ENCODE assay signal across 8 mouse cellular contexts in the genomic region with DNA sequence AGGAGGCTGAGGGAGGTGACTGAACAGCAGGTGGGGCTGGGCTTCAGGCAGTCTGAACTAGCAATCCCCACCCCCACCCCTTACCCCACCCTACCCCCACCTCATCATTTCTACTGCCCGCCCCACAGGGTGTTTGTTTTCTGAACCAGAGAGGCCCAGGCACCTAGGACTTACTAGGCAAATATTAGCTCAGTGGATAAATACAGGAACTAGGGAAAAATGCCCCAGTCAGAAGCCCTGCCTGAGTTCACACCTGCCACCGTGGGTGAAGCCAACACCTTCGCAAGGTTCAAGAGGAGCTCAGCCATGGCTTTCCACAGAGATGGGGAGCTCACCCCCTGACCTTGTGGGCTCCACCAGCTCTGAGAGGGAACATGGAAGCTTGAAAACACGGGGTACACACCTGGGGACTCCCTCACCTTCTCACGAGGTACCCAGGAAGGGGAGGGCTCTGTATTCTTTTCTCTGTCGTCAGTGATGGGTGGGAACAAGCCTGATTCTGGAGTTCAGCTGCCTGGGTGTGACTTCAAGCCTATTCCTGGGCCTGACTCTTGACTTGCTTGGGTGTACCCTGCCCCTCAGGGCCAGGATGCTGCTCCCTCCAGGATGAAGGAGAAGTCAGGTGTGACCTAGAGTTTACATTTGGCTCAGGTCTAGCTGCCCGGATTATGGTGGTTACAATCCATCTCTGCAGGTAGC. TPM values are rescaled to one million over a fixed set of nuclear protein-coding genes. Genes with fewer than 3 reads are reported as not detected.
DNase-seq lines count a peak whose midpoint lies in the region; ATAC-seq lines count a peak whose summit lies in the region.

A gene (plus strand): TSS at position 285 of the 699 bp plus-strand sequence.

- H3K36me3 ChIP-seq in kidney, embryonic 14.5 days (ENCODE audit: control insufficient read depth, insufficient read depth, low read length) = no peaks in the 10 kb centered on the region
- H3K36me3 ChIP-seq in liver, embryonic 15.5 days (replicated peaks) = no peaks in the 10 kb centered on the region
- H3K36me3 ChIP-seq in stomach, embryonic 15.5 days = no peaks in the 10 kb centered on the region

- WGBS in kidney, embryonic 14.5 days = 48% methylated on average over 7 of the region's 7 CpGs
- WGBS in liver, embryonic 15.5 days (ENCODE audit: insufficient replicate concordance) = 45% methylated on average over 7 of the region's 7 CpGs
- WGBS in stomach, embryonic 15.5 days = 31% methylated on average over 7 of the region's 7 CpGs

- no peaks in the 10 kb centered on the region for H3K9me3 ChIP-seq in kidney, embryonic 14.5 days (ENCODE audit: control insufficient read depth, low read length)
- H3K9me3 ChIP-seq in liver, embryonic 15.5 days (replicated peaks) = no peaks in the 10 kb centered on the region
- H3K9me3 ChIP-seq in stomach, embryonic 15.5 days = no peaks in the 10 kb centered on the region

- H3K27ac ChIP-seq in kidney, embryonic 14.5 days (ENCODE audit: low read depth, low read length) = peak within 1 kb of the TSS; percentile 10
- peak within 1 kb of the TSS; percentile 74 for H3K27ac ChIP-seq in liver, embryonic 15.5 days (replicated peaks)
- peak within 1 kb of the TSS; percentile 94 for H3K27ac ChIP-seq in stomach, embryonic 15.5 days

- peak; percentile 30; the same call in 1 of the 2 replicates for ATAC-seq in kidney, embryonic 14.5 days (ENCODE audit: low FRiP score, low TSS enrichment)
- ATAC-seq in liver, embryonic 15.5 days (ENCODE audit: insufficient read depth) = peak; percentile 59
- peak; percentile 82 for ATAC-seq in stomach, embryonic 15.5 days (ENCODE audit: insufficient read depth, low FRiP score, low read depth)
- no peak for ATAC-seq in activated CD4-positive, CD25-positive, alpha-beta regulatory T cell, adult 4 months

- no peak within 1 kb of the TSS for H3K9ac ChIP-seq in kidney, embryonic 14.5 days (ENCODE audit: low read depth, low read length)
- H3K9ac ChIP-seq in liver, embryonic 15.5 days = no peak within 1 kb of the TSS
- H3K9ac ChIP-seq in stomach, embryonic 15.5 days = no peak within 1 kb of the TSS

- H3K4me3 ChIP-seq in kidney, embryonic 14.5 days (ENCODE audit: low read length) = no peak within 1 kb of the TSS
- no peak within 1 kb of the TSS for H3K4me3 ChIP-seq in liver, embryonic 15.5 days (replicated peaks)
- H3K4me3 ChIP-seq in stomach, embryonic 15.5 days (replicated peaks) = no peak within 1 kb of the TSS

- 0 out of 2 replicates have a peak, but pooled peaks cover 3% of the 10 kb centered on the region for H3K27me3 ChIP-seq in kidney, embryonic 14.5 days (ENCODE audit: control insufficient read depth, insufficient read depth, low read length)
- H3K27me3 ChIP-seq in liver, embryonic 15.5 days = peaks cover 14% of the 10 kb centered on the region
- H3K27me3 ChIP-seq in stomach, embryonic 15.5 days (replicated peaks) = no peaks in the 10 kb centered on the region

- intact Hi-C loops in gastrocnemius, postnatal 14 days (cut with DNase I; ENCODE audit: low total_unique reads) = no loop called here

- H3K4me1 ChIP-seq in kidney, embryonic 14.5 days (ENCODE audit: control insufficient read depth, insufficient read depth, low read length) = 0 out of 2 replicates have a peak, but pooled peaks cover 4% of the 10 kb centered on the region
- H3K4me1 ChIP-seq in liver, embryonic 15.5 days (replicated peaks) = peaks cover 82% of the 10 kb centered on the region
- peaks cover 10% of the 10 kb centered on the region; the same call in 1 of the 2 replicates for H3K4me1 ChIP-seq in stomach, embryonic 15.5 days

- no peak for DNase-seq in thymus, postnatal 0 days (ENCODE audit: low spot score)
- DNase-seq in thymus, postnatal 14 days = no peak
- DNase-seq in gastrocnemius, postnatal 14 days = no peak
- DNase-seq in cerebellum, adult 11-12 months = no peak

- H3K4me2 ChIP-seq in kidney, embryonic 14.5 days (replicated peaks; ENCODE audit: low read depth, low read length) = no peak within 1 kb of the TSS
- peak within 1 kb of the TSS; percentile 27 for H3K4me2 ChIP-seq in liver, embryonic 15.5 days
- H3K4me2 ChIP-seq in stomach, embryonic 15.5 days = peak within 1 kb of the TSS; percentile 19; the same call in 1 of the 2 replicates

RNA-seq across cellular contexts. Expression of the gene that starts here (rescaled TPM):
- polyA plus RNA-seq in thymus, postnatal 0 days (2015; fragmentation: Nextera tagmentation; extraction: Ambion mirVana) = 37.8 and 43.2 TPM in 2 replicates
- 10 to 100 TPM; 21.4 to 38.2 TPM for total RNA-seq in gastrocnemius, postnatal 14 days (2021)
- polyA plus RNA-seq in kidney, embryonic 14.5 days (2014; fragmentation: Nextera tagmentation; extraction: Ambion mirVana) = 15.5 and 31.3 TPM in 2 replicates
- 45.2 and 46.1 TPM in 2 replicates for polyA plus RNA-seq in liver, embryonic 15.5 days (2015; fragmentation: Nextera tagmentation; extraction: Ambion mirVana)
- polyA plus RNA-seq in stomach, embryonic 15.5 days (2015; fragmentation: Nextera tagmentation; extraction: Ambion mirVana) = 42.7 and 47.9 TPM in 2 replicates
- polyA plus RNA-seq in activated CD4-positive, CD25-positive, alpha-beta regulatory T cell, adult 4 months (2017; shearing (Covaris generic)) = 1 to 10 TPM; 1.8 to 2.8 TPM

Comparison
In these comparisons a context has a peak if more than half of its experiments do, and no peak if none do; other contexts are left out.
1. H3K27ac ChIP-seq: peak in every context shown above with its lines; median percentile 94 in stomach, embryonic 15.5 days; 74 in liver, embryonic 15.5 days; 10 in kidney, embryonic 14.5 days.